Mouse (Mus musculus) heart, postnatal 0 days (tissue): ENCODE data around the gene Adh5. TPM values are rescaled to one million over a fixed set of nuclear protein-coding genes. Genes with fewer than 3 reads are reported as not detected.
A peak's percentile ranks its signal among the peaks of the same experiment; 100 is the strongest.

Source experiments
- ATAC-seq: fragments of 200-750 bp; cut with Nextera tagmentation; 2 replicates; pipeline ENCODE4 v1.8.0; 2017; ENCODE audit warnings: low read depth, moderate number of reproducible peaks, moderate library complexity; ENCODE audit not compliant: insufficient read depth
- DNase-seq: peaks from one replicate; pipeline ENCODE4 v3.0.0-alpha.2; 2016; ENCODE audit warnings: low spot score
- H3K27ac ChIP-seq: fragments of 300-500 bp; sonication (generic); 2 replicates; pipeline ENCODE4 v1.5.1; 2014; ENCODE audit warnings: low read depth, mild to moderate bottlenecking
- H3K27me3 ChIP-seq: fragments of 300-500 bp; sonication (generic); 2 replicates; pipeline ENCODE4 v1.6.1; 2014; ENCODE audit warnings: low read length, mixed read lengths; ENCODE audit not compliant: control insufficient read depth, insufficient read depth
- H3K36me3 ChIP-seq: fragments of 300-500 bp; sonication (generic); replicated peaks from 2 replicates; pipeline ENCODE4 v1.6.1; 2014; ENCODE audit warnings: low read length, mixed read lengths; ENCODE audit not compliant: control insufficient read depth, insufficient read depth
- H3K4me1 ChIP-seq: fragments of 300-500 bp; sonication (generic); 2 replicates; pipeline ENCODE4 v1.6.1; 2014; ENCODE audit warnings: antibody characterized with exemption; ENCODE audit not compliant: control insufficient read depth, insufficient read depth
- H3K4me2 ChIP-seq: fragments of 300-500 bp; sonication (generic); 2 replicates; pipeline ENCODE4 v1.6.1; 2014; ENCODE audit warnings: low read depth, mild to moderate bottlenecking, low read length, moderate library complexity
- H3K4me3 ChIP-seq: fragments of 300-500 bp; sonication (generic); 2 replicates; pipeline ENCODE4 v1.5.1; 2014; ENCODE audit warnings: low read depth, low read length
- H3K9ac ChIP-seq: fragments of 300-500 bp; sonication (generic); replicated peaks from 2 replicates; pipeline ENCODE4 v1.6.1; 2014; ENCODE audit warnings: low read depth, low read length, mixed read lengths
- H3K9me3 ChIP-seq: fragments of 300-500 bp; sonication (generic); replicated peaks from 2 replicates; pipeline ENCODE4 v1.6.1; 2016; ENCODE audit warnings: low read length; ENCODE audit not compliant: control insufficient read depth
- CTCF ChIP-seq: IDR thresholded peaks from 2 replicates; pipeline ENCODE4 v1.5.1; 2016; ENCODE audit warnings: antibody characterized with exemption, control low read depth, low read depth
- EP300 ChIP-seq: IDR thresholded peaks from 2 replicates; pipeline ENCODE4 v1.6.1; 2016; ENCODE audit warnings: antibody characterized with exemption, low read depth
- WGBS: fragments of 180-500 bp; shearing (Covaris S2); extraction: QIAGEN DNeasy Blood & Tissue Kit; methylation state at CpG from one replicate; pipeline ENCODE4 v1.1.7; 2014; 5-methylcytosine and 5-hydroxymethylcytosine counted together
- polyA plus RNA-seq: library from polyadenylated mRNA; unstranded; fragments of >200 nt; fragmentation: Nextera tagmentation; extraction: Ambion mirVana; gene quantifications from 2 replicates; pipeline ENCODE4 v1.2.1, GENCODE M21; 2015
- total RNA-seq: library from RNA; depleted of rRNA; stranded (reverse); fragments of >200 nt; gene quantifications from 2 replicates; pipeline ENCODE4 v1.2.3, GENCODE M21; 2014; ENCODE audit warnings: low replicate concordance; rRNA removed

Adh5 gene
- 115 and 137 TPM in 2 replicates for total RNA-seq
- polyA plus RNA-seq = 169 and 170 TPM in 2 replicates

DNA sequence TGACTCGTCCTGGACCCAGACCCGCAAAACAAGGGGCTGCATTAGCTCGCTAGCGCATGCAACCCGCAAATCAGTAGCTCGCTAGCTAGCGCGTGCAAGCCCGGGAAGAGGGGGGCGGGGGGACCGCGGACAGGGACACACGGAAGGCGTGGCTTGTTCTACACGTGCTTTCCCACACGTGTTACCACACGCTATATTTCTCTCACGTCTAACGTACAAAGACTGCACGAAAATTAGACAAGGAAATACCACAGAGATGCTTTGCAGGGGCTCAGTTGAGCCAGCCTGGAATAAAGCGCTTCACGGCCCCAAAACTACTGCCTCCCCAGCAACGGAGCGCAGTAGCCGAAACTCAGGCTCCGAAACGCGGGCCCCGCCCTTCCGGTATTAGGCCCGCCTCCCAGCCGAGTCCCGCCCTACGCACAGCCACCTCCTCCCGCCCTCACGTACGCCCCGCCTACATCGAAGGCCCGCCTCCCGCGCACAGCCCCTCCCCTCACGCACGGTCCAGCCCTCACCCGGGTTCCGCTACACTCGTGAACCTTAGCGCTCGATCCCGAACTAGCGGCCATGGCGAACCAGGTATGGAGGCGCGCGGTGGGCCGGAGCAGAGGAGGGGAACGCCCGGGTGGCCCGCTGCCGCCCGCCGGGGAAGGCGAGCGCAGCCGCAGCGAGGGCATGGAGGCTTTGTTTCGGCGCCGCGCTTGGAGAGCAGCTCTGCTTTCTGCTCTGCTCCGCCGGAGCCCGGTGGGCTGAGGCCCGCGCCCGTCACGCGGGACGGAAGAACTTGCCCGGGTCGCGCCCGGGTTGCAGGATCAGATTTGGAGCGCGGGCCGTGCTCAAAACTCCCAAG is at the start of gene Adh5:
Gene Adh5, plus strand, starts transcription at position 482 of the 853 bp plus-strand sequence.
- TF ChIP-seq EP300 (no peak; the same call in 1 of the 2 replicates), CTCF (peak; percentile 14; the same call in 1 of the 2 replicates)
- H3K27ac ChIP-seq = peak within 1 kb of the TSS; percentile 95
- DNase-seq = peak; percentile 92
- peaks cover 8% of the 10 kb centered on the region; the same call in 1 of the 2 replicates for H3K4me1 ChIP-seq
- H3K36me3 ChIP-seq = peaks cover 28% of the 10 kb centered on the region
- peak within 1 kb of the TSS; percentile 93 for H3K9ac ChIP-seq
- H3K4me2 ChIP-seq = peak within 1 kb of the TSS; percentile 82
- peak; percentile 100 for ATAC-seq
- H3K9me3 ChIP-seq = no peaks in the 10 kb centered on the region
- WGBS = under 1% methylated on average over 86 of the region's 86 CpGs
- no peaks in the 10 kb centered on the region for H3K27me3 ChIP-seq
- peak within 1 kb of the TSS; percentile 98 for H3K4me3 ChIP-seq

DNA sequence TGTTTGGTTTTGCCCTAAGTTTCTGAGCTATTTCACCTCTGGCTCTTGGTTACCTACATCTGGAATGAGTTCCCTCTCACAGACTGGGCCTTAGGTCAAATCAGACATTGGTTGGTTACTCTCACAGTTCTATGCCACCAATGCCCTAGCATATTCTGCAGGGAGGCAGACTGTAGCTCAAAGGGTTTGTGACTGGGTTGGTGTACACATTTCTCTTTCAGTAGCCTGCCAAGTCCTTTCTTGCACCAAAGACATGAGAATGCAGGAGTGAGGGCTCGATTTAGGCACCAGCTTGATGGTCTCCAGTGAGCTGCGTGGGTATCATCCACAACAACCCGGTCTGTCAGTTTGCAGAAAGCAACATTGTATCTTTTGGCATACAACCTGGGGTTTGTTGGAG is 38.0 kb upstream of the Adh5 start:
- 61% methylated on average over 3 of the region's 3 CpGs for WGBS
- no peaks in the 10 kb centered on the region for H3K27me3 ChIP-seq

DNA sequence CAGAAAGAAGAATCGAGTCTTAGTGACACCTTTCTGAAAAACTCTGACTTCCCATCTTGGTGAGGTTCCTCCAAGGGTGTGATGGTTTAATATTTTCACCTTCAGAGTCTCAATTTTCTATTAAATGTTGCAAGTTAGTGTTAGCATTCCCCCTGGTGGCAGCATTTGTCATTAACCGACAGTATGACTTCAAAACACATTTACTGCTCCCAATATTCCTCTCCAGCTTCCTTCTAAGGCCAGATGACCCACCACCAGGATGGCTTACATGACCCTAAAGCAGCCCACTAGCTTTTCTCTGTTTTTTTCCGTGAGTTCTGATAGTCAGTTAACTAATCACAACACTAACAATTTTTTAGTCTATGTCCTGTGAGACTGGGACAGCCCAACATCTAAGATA is 37.6 kb upstream of the Adh5 start:
- Histone ChIP-seq H3K4me3 (no peak overlapping the region), H3K4me2 (no peak overlapping the region), H3K9ac (no peak overlapping the region), H3K36me3 (no peaks in the 10 kb centered on the region), H3K9me3 (no peaks in the 10 kb centered on the region), H3K4me1 (no peaks in the 10 kb centered on the region), H3K27ac (no peak overlapping the region), H3K27me3 (no peaks in the 10 kb centered on the region)
- ATAC-seq (no peak), DNase-seq (peak; percentile 38)
- 25% methylated on average over 3 of the region's 3 CpGs for WGBS
- no peak for TF ChIP-seq EP300
- TF ChIP-seq CTCF = peak; percentile 65

More for the DNA sequence above, 38.0 kb upstream of the Adh5 start:
- Histone ChIP-seq H3K9me3 (no peaks in the 10 kb centered on the region), H3K4me3 (no peak overlapping the region), H3K36me3 (no peaks in the 10 kb centered on the region), H3K27ac (no peak overlapping the region), H3K4me1 (no peaks in the 10 kb centered on the region), H3K4me2 (no peak overlapping the region), H3K9ac (no peak overlapping the region)
- no peak for ATAC-seq
- DNase-seq = no peak
- TF ChIP-seq CTCF (no peak), EP300 (no peak)

DNA sequence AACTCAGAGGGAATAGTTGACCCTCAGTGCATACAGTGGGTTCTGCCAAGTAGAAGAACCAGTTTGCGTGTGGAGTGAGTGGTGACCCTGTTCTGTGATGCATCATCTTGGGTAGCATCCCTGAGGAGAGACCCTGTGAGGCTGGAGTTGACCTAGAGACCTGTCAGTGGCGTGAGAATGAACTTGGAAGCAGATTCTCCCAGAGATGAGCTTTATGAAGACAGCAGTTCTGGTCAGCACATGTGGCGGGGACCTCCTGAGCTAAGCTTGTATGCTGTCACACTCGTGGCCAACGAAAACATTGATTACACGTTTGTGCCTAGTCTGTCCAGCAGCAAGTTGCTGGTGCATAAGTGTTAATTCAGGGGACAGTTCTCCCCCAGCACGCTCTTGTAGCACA is 37.1 kb upstream of the Adh5 start:
- H3K4me3 ChIP-seq = no peak overlapping the region
- H3K4me1 ChIP-seq = no peaks in the 10 kb centered on the region
- DNase-seq (no peak), ATAC-seq (no peak)
- no peaks in the 10 kb centered on the region for H3K9me3 ChIP-seq
- no peak for TF ChIP-seq CTCF
- TF ChIP-seq EP300 = no peak
- H3K36me3 ChIP-seq = no peaks in the 10 kb centered on the region
- H3K9ac ChIP-seq = no peak overlapping the region
- no peak overlapping the region for H3K4me2 ChIP-seq
- no peaks in the 10 kb centered on the region for H3K27me3 ChIP-seq
- WGBS = 58% methylated on average over 7 of the region's 7 CpGs
- no peak overlapping the region for H3K27ac ChIP-seq

DNA sequence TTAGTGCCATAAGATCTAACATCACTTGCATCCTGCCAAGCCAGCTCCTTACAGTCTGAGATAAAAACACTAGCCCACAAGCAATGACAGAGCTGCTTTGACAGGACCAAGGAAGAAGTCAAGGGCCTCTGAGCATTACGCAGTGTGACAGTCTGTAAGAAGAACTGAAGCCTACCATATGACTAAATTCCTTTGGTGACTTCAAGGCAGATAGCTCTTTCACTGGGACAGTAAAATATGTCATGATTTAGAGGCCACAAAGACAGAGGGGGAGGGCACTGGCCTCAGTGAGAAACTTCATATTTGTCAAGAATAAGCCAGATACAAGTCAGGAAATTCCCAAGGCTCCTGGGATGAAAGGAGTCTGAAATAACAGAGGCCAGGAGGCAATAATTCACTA is 35.0 kb upstream of the Adh5 start:
- Histone ChIP-seq H3K27me3 (no peaks in the 10 kb centered on the region), H3K36me3 (no peaks in the 10 kb centered on the region), H3K9ac (no peak overlapping the region), H3K27ac (no peak overlapping the region), H3K4me1 (no peaks in the 10 kb centered on the region), H3K4me2 (no peak overlapping the region), H3K4me3 (no peak overlapping the region), H3K9me3 (no peaks in the 10 kb centered on the region)
- TF ChIP-seq CTCF (no peak), EP300 (no peak)
- no peak for DNase-seq
- ATAC-seq = no peak
- WGBS = 67% methylated on average over 1 of the region's 1 CpGs
